Mouse (Mus musculus): ENCODE measurements around the gene Sgta.
"Not testable (repeated sequence)": the region's sequence is repeated elsewhere in the genome, so short reads cannot be mapped to it uniquely, and the experiment has no call there.

The Sgta gene

DNA sequence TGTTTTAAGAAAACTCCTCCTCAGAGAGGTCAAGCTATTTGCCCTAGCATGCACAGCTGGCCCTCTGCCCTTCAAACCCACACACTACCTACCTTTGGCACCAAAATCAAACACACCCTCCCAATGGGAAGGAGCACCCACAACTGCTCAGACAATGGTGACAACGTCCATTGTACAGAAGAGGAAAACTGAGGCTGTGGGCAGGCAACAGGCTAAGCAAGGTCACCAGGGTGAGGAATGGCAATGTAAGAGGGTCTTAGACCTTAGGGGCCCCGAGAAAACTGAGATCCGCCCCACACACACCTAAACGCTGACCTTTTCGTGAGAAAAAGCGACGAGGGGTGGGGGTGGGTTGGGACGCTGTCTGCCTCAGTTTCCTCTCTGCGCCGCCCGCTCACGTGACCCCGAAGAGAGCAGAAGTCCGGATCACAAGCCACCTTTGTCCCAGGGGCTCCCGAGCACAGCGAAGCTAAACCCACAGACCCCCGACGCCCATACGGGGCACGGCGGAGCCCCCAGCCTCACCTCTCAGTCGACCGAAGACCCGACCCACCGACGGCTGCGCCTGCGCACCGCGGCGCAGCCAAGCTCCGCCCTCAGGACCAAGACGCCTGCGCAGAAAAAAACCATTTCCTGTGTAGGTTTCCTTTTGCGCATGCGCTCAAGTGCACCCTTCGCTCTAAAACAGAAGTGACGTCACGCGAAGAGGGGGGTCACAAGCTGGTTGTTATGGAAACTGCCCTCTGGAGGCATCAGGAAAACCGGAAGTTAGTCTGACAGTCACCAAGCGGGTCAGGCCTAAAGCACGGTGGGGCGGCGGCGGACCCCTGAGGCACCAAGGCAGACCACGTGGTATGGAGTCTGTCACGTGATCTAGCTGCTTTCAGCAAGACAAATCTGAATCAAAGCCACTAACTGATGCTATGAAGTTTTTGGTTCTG lies at the start of gene Sgta:
Gene Sgta, minus strand, starts transcription at position 579 of the 941 bp plus-strand sequence.
- in situ Hi-C loops (cut with MboI; ENCODE audit: unreplicated experiment in 2 of 2): no loop called here

DNA sequence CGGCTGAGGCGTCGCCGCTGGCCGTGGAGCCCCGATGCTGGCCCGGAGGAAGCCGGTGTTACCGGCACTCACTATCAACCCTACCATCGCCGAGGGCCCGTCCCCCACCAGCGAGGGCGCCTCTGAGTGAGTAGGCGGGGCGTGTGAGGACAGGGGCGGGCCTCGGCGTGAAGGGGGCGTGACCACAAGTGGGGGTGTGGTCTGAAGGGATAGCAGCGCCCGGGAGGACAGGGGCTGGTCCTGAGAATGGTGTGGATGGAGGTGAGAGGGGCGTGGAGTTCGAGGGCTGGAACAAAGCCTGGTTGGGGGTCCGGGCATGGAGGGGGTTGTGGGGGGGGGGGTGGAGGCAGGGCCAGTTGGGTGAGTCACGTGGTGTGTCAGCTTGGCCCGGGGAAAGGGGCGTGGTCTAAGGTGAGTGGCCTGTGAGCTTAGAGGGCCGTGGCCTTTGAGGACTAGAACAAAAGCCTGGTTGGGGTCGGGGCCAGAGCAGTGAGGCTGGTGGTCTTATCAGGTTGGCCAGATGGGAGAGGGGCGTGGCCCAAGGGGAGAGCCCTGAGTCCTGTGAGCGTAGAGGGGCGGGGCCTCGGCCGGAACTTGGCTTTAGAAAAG lies 46.2 kb upstream of the Sgta start:
- in situ Hi-C loops (cut with MboI; ENCODE audit: unreplicated experiment in 2 of 2): no loop called here

GRCm38 (mm10) chr10:81105565-81106112 lies 45.7 kb upstream of the Sgta start, which contains the start of gene Map2k2:
Gene Map2k2, plus strand, starts transcription at chr10:81105915.
- in situ Hi-C loops (cut with MboI; ENCODE audit: unreplicated experiment in 2 of 2): no loop called here

DNA sequence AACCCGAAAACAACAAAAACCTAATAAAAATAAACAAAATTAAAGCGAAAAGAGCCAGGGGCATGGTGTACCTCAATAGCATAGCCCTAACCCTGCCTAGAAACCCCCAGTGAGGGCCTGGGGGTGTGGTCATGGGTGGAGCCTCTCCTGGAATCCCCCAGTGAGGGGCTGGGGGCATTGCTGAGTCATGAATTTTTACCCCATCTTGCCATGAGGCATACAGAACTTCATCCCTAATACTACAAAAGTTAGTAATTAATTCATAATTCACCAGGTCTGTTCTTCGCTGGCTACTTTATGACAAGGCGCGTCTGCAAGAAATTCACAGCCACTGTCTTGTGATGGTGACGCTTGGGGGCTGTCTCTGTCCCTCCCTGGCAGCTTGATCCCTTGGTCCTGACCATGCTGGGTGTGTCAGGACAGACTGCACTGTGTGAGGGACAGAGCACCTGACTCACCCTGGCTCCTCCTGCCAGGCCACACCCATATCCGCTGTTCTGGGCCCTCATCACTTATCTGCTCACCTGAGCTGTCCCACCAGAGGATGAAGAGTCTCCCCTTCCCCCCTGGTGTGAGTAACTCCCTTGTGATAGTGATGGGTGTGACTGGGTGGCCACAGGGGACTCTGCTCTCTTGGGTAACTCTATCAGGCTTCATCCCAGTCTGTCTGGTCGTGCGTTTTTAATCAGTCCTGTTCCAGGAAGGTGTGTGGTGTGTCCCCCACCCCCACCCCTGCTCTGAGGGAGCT lies 35.1 kb upstream of the Sgta start:
- in situ Hi-C loops (cut with MboI; ENCODE audit: unreplicated experiment in 2 of 2): loop anchor here (5.0 kb wide), 3 partner anchors 32 to 77 kb away; no protein-coding TSS in a partner anchor

GRCm38 (mm10) chr10:81092465-81093250 lies 32.7 kb upstream of the Sgta start:
- in situ Hi-C loops (cut with MboI; ENCODE audit: unreplicated experiment in 2 of 2): loop anchor here (5.0 kb wide), 3 partner anchors 35 to 80 kb away; no protein-coding TSS in a partner anchor

- in situ Hi-C loops (cut with MboI; ENCODE audit: unreplicated experiment in 2 of 2): loop anchor here (5.0 kb wide), 3 partner anchors 37 to 82 kb away; no protein-coding TSS in a partner anchor
These were observed 30.6 kb upstream of the Sgta start for GRCm38 (mm10) chr10:81090621-81091020.

DNA sequence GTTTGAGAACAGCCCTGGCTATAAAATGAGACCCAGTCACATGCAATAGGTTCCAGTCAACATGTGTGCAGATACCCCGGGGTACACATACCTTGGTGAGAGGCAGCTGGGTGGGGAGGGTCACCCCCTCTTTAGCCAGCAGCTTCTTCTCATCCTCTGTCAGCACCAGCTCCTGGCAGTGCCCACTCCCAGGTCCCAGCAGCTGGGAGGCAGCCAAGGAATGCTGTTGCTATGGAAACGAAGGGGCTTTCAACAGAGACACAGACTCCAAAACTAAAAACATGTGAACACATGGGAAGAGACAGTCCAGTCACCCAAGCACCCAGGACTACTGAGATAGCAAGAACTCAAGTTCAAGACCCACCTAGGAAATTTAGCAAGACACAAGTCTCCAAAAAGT lies 29.2 kb upstream of the Sgta start:
- in situ Hi-C loops (cut with MboI; ENCODE audit: unreplicated experiment in 2 of 2): loop anchor here in 1 of 2 experiments (5.0 kb wide), 2 partner anchors 37 to 83 kb away; no protein-coding TSS in a partner anchor

DNA sequence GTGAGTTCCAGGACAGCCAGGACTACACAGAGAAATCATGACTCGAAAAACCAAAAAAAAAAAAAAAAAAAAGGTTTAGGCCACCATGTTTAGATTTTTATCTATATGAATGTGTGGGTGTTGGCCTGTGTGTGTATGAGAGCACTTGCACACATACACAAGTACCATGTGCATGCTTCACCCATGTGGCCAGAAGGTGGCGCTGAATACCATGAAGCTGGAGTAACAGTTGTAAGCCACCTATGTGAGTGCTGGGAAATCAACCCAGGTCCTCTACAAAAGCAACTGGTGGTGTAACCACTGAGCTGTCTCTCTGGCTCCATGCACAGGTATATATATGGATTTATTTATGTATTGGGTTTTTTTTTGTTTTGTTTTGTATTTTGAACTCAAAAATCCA lies 27.0 kb upstream of the Sgta start:
- in situ Hi-C loops (cut with MboI; ENCODE audit: unreplicated experiment in 2 of 2): loop anchor here in 1 of 2 experiments (5.0 kb wide), 2 partner anchors 35 to 85 kb away; no protein-coding TSS in a partner anchor

GRCm38 (mm10) chr10:81082168-81082960 lies 22.4 kb upstream of the Sgta start:
- in situ Hi-C loops (cut with MboI; ENCODE audit: unreplicated experiment in 2 of 2): loop anchor here (5.0 kb wide), 2 partner anchors 80 to 85 kb away; no protein-coding TSS in a partner anchor

GRCm38 (mm10) chr10:81080008-81080655 lies 20.2 kb upstream of the Sgta start:
- in situ Hi-C loops (cut with MboI; ENCODE audit: unreplicated experiment in 2 of 2): loop anchor here (5.0 kb wide), 2 partner anchors 78 to 83 kb away; no protein-coding TSS in a partner anchor

DNA sequence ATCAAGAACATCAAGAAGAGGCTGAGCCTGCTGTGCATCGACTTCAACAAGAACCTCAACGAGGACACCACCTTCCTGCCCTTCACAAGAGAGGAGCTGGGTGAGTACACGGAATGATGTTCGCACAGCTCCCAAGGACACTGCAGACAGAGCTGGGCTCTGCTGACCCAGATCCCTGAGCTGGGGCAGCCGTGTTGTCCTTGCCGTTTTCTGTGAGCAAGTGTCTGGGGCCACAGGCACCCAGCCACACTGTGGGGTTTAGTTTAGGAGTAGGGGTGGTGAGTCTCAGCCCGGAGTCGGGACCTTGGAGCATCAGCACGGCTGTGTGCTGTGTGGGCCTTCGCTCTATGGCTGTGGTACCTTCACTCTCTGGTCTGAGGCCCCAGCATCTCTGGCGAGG lies 17.9 kb upstream of the Sgta start:
- in situ Hi-C loops (cut with MboI; ENCODE audit: unreplicated experiment in 2 of 2): no loop called here

DNA sequence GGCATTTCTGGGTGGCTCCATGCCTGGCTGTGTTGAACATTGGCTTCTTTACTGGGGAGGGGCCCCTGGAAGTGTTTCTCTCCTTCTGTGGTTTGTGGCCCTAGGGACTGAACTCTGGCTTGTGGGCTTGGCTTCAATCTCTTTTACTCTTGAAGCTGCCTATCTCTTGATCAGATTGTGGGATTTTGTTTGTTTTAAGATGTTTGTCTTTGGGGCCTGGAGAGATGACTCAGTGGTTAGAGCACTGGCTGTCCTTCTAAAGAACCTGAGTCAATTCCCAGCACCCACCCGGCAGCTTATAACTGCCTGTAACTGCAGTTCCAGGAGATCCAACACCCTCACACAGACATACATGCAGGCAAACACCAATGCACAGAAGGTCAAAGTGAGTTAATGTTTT lies 16.4 kb upstream of the Sgta start:
- in situ Hi-C loops (cut with MboI; ENCODE audit: unreplicated experiment in 2 of 2): no loop called here

GRCm38 (mm10) chr10:81075734-81076133 lies 15.8 kb upstream of the Sgta start:
- in situ Hi-C loops (cut with MboI; ENCODE audit: unreplicated experiment in 2 of 2): no loop called here

DNA sequence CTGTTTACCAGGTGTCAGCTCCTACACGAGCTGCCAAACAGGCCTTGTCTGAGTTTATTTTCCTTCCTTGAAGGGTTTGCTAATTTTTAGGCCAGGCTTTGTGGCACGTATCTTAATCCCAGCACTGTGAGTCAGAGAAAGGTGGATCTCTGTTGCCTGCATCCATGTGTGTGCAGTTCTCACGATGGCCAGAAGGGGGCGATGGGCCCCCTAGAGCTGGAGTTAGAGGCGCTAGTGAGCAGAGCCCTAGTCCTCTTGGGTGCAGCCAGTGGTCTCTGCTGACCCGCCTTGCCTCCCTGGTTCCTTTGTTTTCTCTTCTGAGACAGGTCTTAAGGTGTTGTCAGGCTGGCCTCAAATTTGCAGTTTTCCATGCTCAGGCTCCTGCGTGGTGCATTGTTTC lies 13.5 kb upstream of the Sgta start:
- in situ Hi-C loops (cut with MboI; ENCODE audit: unreplicated experiment in 2 of 2): no loop called here

- in situ Hi-C loops (cut with MboI; ENCODE audit: unreplicated experiment in 2 of 2): no loop called here
These were observed 12.3 kb upstream of the Sgta start for GRCm38 (mm10) chr10:81072290-81072689.

GRCm38 (mm10) chr10:81069836-81070235 lies 9.9 kb upstream of the Sgta start, which contains the start of gene Thop1:
Gene Thop1, plus strand, starts transcription at chr10:81070035.
- in situ Hi-C loops (cut with MboI; ENCODE audit: unreplicated experiment in 2 of 2): no loop called here

DNA sequence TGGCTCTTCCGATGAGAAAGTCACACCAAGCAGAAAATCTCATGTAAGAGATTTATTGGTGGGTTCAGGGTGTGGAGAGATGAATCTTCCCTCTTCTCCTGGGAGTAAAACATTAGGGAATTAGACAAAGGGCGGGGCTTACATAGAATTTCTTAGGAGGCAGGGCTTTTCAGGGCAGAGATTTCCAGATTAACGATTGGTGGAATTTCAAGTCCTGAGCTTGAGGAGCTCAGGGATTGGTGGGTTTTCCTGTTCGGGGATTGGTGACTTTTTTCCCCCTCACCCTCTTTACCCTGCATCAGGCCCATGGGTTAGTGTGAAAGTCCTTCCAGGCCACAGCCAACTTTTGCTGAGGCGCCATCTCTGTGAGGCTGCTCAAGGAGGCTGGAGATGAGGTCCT lies 8.7 kb upstream of the Sgta start:
- in situ Hi-C loops (cut with MboI; ENCODE audit: unreplicated experiment in 2 of 2): no loop called here

DNA sequence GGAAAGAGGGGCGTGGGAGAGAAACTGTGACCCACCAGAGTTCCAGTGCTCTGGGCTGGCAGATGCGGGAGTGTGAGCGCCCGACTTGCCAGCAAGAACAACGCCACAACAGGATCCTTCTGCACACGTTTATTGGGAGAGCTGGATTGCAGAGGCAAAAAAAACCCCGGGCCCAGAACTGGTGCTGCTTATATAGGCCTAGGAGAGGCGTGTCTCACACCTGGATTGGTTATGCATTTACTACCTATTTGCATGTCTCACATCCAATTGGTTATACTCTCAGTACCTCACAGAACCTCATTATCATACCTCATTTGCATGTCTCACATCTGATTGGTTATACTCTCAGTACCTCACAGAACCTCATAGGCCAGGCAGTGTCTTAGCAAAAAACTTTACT lies 4.5 kb upstream of the Sgta start:
- in situ Hi-C loops (cut with MboI; ENCODE audit: unreplicated experiment in 2 of 2): not testable (repeated sequence)
